Mouse (Mus musculus) T-helper 17 cell (primary cell): Measurements from ENCODE around the gene Lmx1a.

Experiments used
- in situ Hi-C, 2 experiments: fragments of 300-600 bp; cut with MboI, MseI; formaldehyde crosslinking; loops; 1 replicate in 1 of 2; 2 replicates in 1 of 2; pipeline ENCODE4 v1.15.1; 2025; ENCODE audit warnings: high pct_unique_total_duplicates in 2 of 2

Lmx1a gene

GRCm38 (mm10) chr1:167689232-167689261 is at the start of gene Lmx1a:
Gene Lmx1a, plus strand, starts transcription at chr1:167689237.
- in situ Hi-C loops, result no loop called here

- in situ Hi-C loops, result loop anchor here in 1 of 2 experiments (5.0 kb wide), 1 partner anchor 233 kb away; no protein-coding TSS in a partner anchor
Observed at GRCm38 (mm10) chr1:167644866-167645537, 44.0 kb upstream of the Lmx1a start.

- in situ Hi-C loops, result no loop called here
Observed at GRCm38 (mm10) chr1:167648670-167649069, 40.4 kb upstream of the Lmx1a start.

DNA sequence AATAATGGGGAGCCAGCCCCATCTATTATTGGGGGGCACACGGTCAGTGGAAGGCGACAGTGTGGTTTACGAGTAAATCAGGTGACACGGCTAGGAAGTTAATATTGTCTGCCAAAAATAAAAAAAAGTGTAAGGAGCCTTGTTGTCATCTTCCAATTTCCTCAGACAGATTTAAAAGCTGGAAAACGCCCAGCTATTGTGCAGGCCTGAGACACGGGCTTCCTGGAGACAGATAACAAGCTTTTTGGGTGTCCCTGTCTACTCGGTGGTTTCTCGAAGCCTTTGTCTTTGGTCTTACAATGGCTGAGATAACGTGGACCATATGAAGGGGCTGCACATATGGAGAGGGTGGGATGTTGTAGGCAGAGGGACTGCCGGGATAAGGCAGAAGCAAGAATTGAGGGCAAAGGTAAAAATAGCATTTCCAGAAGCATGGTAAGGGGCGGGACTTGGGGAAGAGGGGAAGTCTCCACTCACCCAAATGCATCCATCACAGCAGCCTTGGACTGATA is 39.9 kb upstream of the Lmx1a start:
- in situ Hi-C loops, result no loop called here

GRCm38 (mm10) chr1:167652336-167652735 is 36.7 kb upstream of the Lmx1a start:
- in situ Hi-C loops, result no loop called here

DNA sequence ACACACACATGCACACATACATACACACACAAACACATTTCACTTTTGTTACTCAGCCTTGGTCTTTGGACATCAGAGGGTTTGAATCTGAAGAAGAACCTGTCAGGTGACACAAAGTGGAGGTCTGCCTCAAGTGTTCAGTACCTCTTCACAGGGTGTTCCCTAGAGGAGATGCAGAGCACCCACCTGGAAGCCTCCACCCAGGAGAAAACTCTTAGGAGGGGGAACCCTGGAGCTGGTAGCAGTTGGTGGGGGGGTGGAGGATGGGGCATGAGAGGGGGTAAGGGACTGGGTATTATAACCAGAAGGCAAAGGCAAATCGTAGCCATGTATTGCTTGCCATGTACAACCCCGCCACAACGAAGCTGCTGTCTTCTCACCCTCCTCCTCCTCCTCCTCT is 30.0 kb upstream of the Lmx1a start:
- in situ Hi-C loops, result no loop called here

DNA sequence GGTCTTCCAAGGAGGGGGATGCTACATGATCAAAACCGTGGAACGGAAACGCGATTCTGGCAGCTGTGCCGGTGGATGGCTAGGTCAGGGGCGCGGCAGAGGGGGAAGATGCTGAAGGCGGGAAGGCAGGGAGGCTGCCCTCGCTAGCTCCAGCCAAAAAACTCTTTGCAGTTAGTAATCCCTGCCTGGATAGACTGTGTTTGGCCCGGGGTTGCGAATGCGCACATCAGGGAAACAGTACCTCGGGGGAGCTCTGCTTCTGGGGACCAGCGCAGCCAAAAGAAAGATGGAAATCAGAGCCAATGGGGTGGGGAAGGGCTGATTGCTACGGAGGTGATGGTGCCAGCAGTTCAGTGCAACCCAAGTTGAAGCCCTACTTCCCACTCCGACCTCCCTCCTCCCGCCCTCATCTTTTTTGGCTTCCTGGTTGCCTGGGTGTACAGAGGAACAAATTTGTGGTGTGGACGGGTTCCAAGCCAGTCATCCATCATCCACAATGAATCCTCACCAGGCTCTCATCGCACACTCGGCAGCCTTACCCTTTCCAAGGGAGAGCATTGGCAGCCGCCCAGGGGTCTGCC is 28.4 kb upstream of the Lmx1a start:
- in situ Hi-C loops, result loop anchor here in 1 of 2 experiments (5.0 kb wide), 1 partner anchor 73 kb away; no protein-coding TSS in a partner anchor

GRCm38 (mm10) chr1:167661123-167661522 is 27.9 kb upstream of the Lmx1a start:
- in situ Hi-C loops, result loop anchor here in 1 of 2 experiments (5.0 kb wide), 1 partner anchor 74 kb away; no protein-coding TSS in a partner anchor

DNA sequence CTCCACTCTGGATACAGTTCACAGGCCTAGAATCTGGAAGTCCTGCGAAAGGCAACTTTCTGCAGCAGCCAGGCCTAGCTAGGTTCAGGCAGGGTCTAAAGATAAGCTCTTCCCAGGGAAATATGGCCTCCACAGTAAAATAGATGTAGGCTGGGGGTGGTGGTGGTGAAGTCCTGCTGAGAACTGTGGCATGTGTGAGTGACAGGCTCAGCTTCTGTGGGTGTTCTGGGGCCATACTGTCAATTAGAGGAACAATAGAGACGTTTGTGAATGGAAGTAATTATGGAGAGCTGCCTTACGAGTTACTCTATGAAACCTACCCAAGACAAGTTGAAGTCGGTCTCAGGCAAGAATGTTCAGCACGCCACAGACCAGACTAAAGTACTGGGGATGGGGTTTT is 25.9 kb upstream of the Lmx1a start:
- in situ Hi-C loops, result loop anchor here in 1 of 2 experiments (5.0 kb wide), 1 partner anchor 76 kb away; no protein-coding TSS in a partner anchor

DNA sequence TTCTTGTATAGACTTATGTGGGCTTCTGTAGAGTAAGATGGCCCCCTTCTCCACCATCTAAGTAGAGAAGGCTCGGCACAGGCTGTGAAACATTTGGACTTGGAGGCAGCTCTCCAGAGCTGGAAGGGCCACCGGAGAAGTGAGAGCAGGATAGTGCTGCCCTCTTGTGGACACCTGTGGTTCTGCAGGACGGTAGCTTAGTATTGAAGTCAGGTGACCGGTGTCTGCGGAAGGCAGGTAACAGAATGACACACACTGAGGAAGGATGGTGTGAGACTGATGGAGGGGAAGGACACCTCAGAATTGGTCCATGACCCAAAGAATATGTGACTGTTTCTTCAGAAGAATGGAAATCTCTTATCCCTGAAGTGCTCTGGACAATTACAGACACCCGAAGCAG is 19.2 kb upstream of the Lmx1a start:
- in situ Hi-C loops, result no loop called here

- in situ Hi-C loops, result no loop called here
Observed at GRCm38 (mm10) chr1:167672433-167672987, 16.5 kb upstream of the Lmx1a start.

DNA sequence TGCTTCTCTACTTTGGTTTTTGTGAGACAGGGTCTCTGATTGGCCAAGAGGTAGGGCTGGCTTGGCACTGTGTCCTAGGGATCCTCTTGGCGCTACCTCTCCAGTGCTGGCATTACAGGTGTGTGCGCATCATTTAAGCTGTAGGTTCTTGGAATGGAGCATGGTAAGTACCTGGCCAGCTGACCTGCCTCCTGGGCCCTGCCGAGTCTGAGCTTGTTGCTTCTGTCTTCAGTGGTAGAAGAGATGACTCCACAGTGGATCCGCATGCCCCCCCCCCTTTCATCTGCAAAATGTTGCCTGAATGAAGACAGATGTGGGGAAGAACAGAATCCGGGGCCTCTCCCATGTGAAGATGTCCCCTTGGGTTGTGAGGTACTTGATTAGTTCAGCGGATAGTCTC is 10.0 kb upstream of the Lmx1a start:
- in situ Hi-C loops, result no loop called here

DNA sequence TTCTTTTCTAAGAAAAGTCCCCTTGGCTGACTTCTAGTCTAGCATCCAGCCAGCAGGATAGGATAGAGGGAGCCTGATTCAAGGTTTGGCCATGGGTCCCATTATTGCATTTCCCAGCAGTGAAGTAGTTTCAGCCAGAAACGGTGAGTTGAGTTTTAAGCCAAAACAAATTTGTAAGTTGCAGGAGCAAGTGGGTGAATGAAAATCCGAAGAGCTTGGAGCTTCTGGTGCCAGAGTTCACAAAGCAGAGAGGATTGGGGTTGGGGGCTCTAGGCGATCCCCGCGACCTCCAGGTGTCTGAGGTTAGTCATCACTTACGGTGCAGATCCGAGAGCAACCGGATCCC is 1.1 kb upstream of the Lmx1a start:
- in situ Hi-C loops, result no loop called here

DNA sequence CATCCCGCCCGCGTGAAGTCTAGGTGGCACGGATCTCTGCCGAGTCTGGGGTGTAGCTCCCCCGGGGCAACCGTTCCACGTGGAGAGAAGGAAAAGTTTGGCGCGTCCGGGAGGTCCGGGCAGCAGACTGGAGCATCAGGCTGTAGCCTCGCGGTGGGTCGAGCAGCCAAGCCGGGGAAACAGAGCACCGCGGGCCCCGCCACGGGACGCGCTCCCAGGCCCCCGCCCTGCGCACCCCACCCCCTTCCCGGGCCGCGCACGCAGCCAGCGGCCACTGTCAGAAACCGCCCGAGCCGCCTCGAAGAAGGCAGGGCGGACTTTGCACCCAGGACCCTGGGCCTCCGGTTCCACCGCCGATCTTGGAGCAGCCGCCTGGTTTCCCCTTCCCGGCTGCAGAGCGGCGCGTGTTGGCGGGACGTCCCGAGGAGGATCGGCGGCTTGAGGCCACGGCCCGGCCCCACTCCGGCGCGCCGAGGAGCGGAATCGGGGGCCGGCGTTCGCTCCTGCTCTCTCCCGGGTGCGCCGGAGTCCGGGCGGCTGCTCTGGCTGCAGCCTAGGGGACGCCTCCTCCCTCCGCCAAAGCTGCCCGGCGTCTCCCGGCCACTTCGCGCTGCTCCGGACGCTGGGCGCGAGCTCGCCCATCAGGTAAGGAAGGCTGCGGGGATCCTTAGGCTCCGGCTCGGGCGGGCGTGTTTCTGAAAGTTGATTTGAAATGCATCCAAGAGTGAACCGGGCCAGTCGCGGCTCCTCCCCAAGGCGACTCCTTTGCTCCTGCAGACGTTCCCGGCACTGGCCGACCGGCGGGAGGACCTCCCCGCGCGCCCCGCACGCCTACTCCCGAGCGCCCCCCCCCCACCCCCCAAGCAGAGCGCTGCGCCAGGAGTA is 448 bp upstream of the Lmx1a start:
- in situ Hi-C loops, result no loop called here

DNA sequence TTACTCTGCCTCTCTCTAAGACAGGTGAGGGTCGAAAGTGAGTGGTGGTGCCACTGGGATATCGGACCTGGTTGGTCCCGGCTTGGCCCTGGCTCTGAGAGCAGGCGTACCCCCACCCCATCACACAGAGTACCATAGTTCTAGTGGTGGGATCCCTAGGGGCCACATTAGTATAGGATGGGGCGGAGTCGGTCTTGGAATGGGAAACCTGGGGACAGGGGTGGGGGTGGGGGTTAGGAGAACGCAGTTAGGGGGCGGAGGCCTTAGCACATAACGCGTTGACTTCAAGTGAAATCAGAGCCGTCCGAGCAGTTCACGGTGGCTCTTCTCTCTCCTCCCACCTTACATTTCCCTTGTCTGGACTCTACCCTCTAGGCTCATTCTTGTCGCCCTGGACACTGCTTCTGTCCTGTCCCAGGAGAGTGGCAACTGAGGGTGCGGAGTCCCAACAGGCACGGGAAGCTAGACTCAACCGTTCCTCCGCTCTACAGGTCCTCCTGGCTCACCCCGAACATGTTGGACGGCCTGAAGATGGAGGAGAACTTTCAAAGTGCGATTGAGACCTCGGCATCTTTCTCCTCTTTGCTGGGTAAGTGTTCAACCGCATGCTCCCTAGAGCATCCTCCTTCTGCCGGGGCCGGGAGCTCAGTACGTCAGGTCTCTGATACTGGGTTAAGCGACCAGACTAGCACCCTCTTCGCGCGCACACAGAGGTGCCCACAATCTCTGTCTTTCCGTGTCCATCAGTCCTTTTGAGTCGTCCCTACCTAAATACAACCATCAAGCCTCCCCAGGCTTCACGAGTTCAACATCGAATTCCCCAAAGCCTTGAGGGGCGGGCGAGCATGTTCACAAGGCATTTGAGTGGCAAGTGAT is 463 bp downstream of the Lmx1a start:
- in situ Hi-C loops, result no loop called here

GRCm38 (mm10) chr1:167690138-167690710 is 1.2 kb downstream of the Lmx1a start:
- in situ Hi-C loops, result no loop called here

DNA sequence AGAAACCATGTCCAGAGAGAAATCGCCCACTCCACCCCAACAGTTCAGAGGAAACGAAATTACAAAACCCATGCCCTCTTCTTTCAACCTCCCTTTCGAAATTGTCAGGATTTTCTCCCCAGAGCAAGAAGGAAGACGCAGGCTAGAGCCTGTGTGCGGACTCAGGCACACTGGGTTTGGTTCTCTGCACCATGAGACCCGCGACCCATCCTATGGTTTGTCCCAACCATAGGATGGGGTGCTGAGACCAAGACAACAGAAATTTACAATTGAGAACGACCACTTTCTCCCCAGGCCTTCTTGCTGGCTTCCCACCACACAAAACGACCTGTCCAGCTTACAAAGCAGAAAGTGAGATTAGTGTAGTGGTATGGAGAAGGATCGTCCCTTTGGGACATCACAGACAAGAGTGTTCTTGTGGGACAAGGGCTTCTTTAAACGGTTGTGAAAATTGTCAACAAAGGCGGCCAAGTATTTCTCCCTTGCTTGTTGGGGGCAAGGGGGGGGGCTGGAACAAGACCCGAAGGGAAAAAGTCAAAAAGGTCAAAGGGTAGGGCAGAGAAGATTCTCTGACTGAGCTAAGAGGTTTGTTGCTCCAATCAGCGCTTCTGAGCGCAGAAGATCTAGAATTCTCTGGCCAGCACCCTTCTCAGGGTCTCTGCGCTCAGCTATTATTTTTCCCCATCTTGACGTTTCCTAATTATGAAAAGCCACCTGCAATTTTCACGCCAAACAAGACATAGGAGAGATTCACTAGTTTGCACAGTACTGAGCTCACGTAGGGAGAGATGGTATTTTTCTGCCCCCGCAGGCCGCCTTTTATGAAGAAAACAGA is 1.9 kb downstream of the Lmx1a start:
- in situ Hi-C loops, result no loop called here

DNA sequence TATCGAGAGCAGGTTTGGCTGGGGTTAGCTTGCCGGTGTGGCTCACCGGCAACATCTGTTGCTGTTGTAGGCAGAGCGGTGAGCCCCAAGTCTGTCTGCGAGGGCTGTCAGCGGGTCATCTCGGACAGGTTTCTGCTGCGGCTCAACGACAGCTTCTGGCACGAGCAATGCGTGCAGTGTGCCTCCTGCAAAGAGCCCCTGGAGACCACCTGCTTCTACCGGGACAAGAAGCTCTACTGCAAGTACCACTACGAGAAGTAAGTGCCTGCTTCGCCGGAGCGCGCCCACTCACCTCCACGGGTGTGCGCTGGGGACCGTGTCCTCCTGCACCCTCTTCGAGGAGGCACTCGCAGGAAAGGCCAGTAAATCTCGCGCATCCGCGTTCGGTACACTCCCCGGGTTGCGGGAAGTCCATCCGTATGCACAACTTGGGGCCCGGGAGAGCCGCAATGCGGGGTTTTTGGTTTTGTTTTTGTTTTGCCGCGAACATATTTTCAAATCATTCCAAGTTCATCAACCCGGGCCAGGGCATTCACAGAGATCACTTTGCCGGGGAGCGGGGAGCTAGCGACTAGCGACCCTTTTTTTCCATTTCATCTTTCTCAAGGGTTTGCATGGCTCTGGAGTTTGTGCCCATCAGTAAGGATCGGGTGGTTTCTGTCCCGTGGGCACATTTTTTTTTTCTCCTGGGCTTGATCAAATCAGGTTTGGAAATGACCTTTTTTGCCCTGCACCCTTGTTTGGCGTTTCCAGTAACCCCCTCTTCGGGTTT is 3.1 kb downstream of the Lmx1a start:
- in situ Hi-C loops, result no loop called here

DNA sequence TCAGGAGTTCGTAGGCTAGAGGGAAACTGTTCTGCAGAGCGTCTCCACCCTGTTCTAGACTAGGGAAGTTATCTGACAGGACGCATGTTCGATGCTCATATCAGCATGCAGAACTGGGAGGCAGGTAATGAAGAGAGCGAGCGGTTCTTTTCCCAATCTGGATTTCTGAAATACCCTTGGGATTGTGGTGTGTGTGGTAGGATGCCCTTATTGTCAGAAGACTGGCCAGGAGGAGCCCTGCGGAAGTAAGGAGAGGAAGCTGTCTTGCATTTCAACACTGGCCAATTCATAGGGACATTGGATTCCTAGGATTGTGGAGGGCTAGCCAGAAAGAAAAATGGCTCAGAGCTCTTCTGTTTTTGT is 3.6 kb downstream of the Lmx1a start:
- in situ Hi-C loops, result no loop called here
